Mouse (Mus musculus) erythroblast, adult 5-6 weeks (primary cell): ENCODE results near the gene Olfr667. TPM values are rescaled to one million over a fixed set of nuclear protein-coding genes. Genes with fewer than 3 reads are reported as not detected.

Experiments
- ATAC-seq: replicated peaks from 2 replicates; pipeline ENCODE4 v1.8.0; 2016; ENCODE audit warnings: moderate number of reproducible peaks, mild to moderate bottlenecking, moderate TSS enrichment, inconsistent platforms; ENCODE audit not compliant: poor library complexity, low FRiP score, severe bottlenecking
- total RNA-seq, 2 experiments: library from RNA; stranded (forward) in 1 of 2; stranded (reverse) in 1 of 2; fragments of 150-400 nt in 1 of 2; fragments of 200-764, 138-1000 nt in 1 of 2; gene quantifications; 2 replicates each; pipeline versions ENCODE4 v1.2.3 to v1.2.4; 2015 to 2017; ENCODE audit warnings: low replicate concordance in 2 of 2

Olfr667 gene
- total RNA-seq (2015; ENCODE audit: low replicate concordance) (not detected in 2 replicates), total RNA-seq (2017; ENCODE audit: low replicate concordance) (not detected in 2 replicates)

DNA sequence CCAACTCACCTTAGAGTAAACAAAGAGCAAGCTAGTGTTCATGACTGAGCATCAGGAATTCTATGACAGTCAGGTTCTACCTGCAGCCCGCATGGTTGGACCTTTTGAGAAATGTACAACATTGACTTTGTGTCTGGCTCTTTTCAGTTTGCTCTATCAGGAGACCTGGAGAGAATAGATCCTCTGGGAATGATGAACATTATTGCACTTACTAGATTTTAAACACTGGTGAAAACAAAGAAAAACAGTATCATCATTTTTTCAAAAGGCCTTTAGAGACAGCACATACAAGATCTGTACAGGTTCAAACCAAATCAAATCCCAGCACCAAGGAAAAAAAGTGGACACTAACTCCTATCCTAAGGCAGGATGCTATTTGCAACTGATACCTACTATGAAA lies at the start of gene Olfr667:
Gene Olfr667 (minus strand): TSS at position 101 of the 400 bp plus-strand sequence.
- ATAC-seq, result no peak

DNA sequence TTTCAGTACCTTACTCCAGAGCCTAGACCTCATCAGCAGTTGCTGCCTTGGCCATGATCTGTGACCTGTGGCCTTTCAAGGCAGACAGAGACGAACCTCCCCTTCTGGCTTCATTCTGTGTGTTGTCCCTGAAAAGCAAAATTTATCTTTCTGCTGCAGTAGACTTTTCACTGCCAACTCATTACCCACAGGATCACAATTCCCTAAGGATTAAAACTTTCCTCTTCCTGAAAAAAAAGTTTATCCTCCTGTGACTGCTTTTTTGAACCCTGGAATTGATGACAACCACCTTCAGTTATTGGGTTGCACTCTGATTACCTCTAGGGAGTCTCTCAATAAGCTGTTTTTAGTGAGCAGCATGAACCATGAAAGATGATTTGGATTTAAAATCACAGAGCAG lies 41.2 kb upstream of the Olfr667 start, which contains the start of gene Olfr670:
Gene Olfr670 (minus strand): TSS at position 101 of the 400 bp plus-strand sequence.
- ATAC-seq, result no peak

DNA sequence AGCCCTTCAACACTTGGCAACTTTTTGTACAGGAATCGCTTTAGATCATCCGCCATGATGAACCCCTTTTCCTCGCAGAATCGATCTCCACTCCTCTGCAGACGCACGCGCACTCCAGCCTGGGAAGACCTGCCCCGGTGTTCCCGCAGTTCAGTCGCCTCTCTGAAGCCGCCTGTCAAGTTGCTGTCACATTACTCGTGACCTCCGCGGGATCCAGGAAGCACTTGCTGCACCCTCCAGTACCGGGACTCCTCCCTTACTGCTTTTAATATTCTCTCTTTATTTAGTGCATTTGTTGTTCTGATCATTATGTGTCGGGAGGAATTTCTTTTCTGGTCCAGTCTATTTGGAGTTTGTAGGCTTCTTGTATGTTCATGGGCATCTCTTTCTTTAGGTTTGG lies 29.0 kb upstream of the Olfr667 start:
- peak; percentile 78 for ATAC-seq

DNA sequence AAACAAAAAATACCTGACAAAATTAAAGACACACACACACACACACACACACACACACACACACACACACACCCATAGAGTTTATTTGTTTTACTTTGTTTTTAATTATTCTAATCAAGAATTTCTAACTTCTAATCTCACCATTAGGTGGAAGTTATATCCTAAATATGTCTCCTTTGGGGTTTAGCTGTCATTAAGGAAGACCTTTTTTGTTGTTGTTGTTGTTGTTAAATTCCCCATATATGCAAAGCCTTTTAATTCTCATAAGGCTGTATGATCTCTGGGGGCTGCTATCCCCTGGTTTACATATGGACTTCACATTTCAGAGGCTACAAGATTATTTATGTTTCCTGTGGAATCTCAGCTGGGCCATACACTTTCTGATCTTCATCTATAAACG lies 12.7 kb upstream of the Olfr667 start, which contains the start of gene Olfr669:
Gene Olfr669 (plus strand): TSS at position 301 of the 400 bp plus-strand sequence.
- ATAC-seq, result no peak

DNA sequence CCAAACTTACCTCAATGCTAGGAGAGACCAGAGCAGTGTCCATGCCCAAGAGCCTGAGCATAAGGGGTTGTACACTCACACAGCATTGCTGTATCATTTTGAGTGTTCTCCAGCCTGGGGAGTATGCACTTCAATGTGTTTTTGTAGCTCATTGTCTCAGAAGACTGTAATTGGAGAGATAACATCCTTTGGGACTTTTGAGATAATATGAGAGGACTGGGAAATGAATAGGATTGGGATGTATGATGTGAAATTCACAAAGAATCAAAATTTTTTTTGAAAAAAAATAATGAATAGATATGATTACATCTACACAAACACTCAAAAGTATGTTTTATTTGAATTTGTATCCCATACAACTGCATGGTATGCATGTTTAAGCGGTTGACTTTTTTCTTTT lies 6.7 kb upstream of the Olfr667 start, which contains the start of gene Olfr668:
Gene Olfr668 (minus strand): TSS at position 101 of the 400 bp plus-strand sequence.
- no peak for ATAC-seq

DNA sequence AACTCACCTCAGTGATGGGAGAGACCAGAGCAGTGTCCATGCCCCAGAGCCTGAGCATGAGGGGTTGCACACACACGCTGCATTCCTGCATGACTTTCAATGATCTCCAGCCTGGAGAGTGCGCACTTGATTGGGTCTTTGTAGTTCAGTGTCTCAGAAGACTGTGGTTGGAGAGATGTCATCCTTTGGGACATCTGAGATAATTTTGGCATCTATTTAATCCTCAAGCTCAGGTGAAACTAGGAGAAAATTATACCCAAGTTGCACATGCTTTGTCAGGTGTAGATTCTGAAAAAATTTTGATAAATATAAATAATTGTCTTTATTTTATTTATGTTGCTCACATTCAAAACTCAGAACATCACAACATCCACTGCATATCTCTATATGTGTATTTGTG lies 25.4 kb downstream of the Olfr667 start, which contains the start of gene Olfr666:
Gene Olfr666 (minus strand): TSS at position 101 of the 400 bp plus-strand sequence.
- ATAC-seq, result no peak

DNA sequence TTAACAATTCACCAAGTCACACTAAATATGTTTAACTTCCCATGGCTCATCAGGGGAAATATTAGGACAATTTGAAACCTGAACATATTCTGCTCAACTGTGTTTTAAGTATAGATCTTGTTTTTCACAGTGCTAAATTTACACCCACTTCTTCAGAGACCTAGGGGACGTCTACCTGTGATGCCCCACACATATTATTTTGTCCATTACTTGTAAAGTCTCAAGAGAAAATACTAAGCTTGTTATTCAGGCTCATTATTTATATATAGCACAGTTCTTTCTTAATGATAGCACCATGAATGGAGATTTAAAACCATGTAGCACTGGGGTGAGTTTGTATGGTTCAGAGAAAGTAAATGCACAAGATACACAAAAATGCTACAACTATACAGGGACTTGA lies 43.6 kb downstream of the Olfr667 start, which contains the start of gene Olfr665:
Gene Olfr665 (plus strand): TSS at position 301 of the 400 bp plus-strand sequence.
- ATAC-seq, result no peak

Other genes with a start within 250 kb of the Olfr667 start
- not detected in 2 replicates for gene Olfr661, start 235.0 kb downstream of the Olfr667 start, total RNA-seq (2015; ENCODE audit: low replicate concordance)
- gene Olfr661, start 235.0 kb downstream of the Olfr667 start, total RNA-seq (2017; ENCODE audit: low replicate concordance), result not detected in 2 replicates
- gene Usp17le, start 144.0 kb downstream of the Olfr667 start, total RNA-seq (2015; ENCODE audit: low replicate concordance), result not detected in 2 replicates
- gene Usp17le, start 144.0 kb downstream of the Olfr667 start, total RNA-seq (2017; ENCODE audit: low replicate concordance), result not detected in 2 replicates
- gene Usp17lb, start 78.9 kb downstream of the Olfr667 start, total RNA-seq (2015; ENCODE audit: low replicate concordance), result not detected in 2 replicates
- not detected in 2 replicates for gene Usp17lb, start 78.9 kb downstream of the Olfr667 start, total RNA-seq (2017; ENCODE audit: low replicate concordance)
- not detected in 2 replicates for gene Usp17la, start 64.5 kb downstream of the Olfr667 start, total RNA-seq (2015; ENCODE audit: low replicate concordance)
- not detected in 2 replicates for gene Usp17la, start 64.5 kb downstream of the Olfr667 start, total RNA-seq (2017; ENCODE audit: low replicate concordance)
- gene Olfr665, start 43.5 kb downstream of the Olfr667 start, total RNA-seq (2015; ENCODE audit: low replicate concordance), result not detected in 2 replicates
- gene Olfr665, start 43.5 kb downstream of the Olfr667 start, total RNA-seq (2017; ENCODE audit: low replicate concordance), result not detected in 2 replicates
- not detected in 2 replicates for gene Olfr666, start 25.5 kb downstream of the Olfr667 start, total RNA-seq (2015; ENCODE audit: low replicate concordance)
- not detected in 2 replicates for gene Olfr666, start 25.5 kb downstream of the Olfr667 start, total RNA-seq (2017; ENCODE audit: low replicate concordance)
- gene Olfr668, start 6.6 kb upstream of the Olfr667 start, total RNA-seq (2015; ENCODE audit: low replicate concordance), result not detected in 2 replicates
- gene Olfr668, start 6.6 kb upstream of the Olfr667 start, total RNA-seq (2017; ENCODE audit: low replicate concordance), result not detected in 2 replicates
- gene Olfr669, start 12.8 kb upstream of the Olfr667 start, total RNA-seq (2015; ENCODE audit: low replicate concordance), result not detected in 2 replicates
- gene Olfr669, start 12.8 kb upstream of the Olfr667 start, total RNA-seq (2017; ENCODE audit: low replicate concordance), result not detected in 2 replicates
- gene Olfr670, start 41.1 kb upstream of the Olfr667 start, total RNA-seq (2015; ENCODE audit: low replicate concordance), result not detected in 2 replicates
- gene Olfr670, start 41.1 kb upstream of the Olfr667 start, total RNA-seq (2017; ENCODE audit: low replicate concordance), result not detected in 2 replicates
- not detected in 2 replicates for gene Olfr671, start 57.6 kb upstream of the Olfr667 start, total RNA-seq (2015; ENCODE audit: low replicate concordance)
- not detected in 2 replicates for gene Olfr671, start 57.6 kb upstream of the Olfr667 start, total RNA-seq (2017; ENCODE audit: low replicate concordance)
- gene Olfr672, start 80.5 kb upstream of the Olfr667 start, total RNA-seq (2015; ENCODE audit: low replicate concordance), result not detected in 2 replicates
- gene Olfr672, start 80.5 kb upstream of the Olfr667 start, total RNA-seq (2017; ENCODE audit: low replicate concordance), result not detected in 2 replicates
- not detected in 2 replicates for gene Olfr675, start 107.0 kb upstream of the Olfr667 start, total RNA-seq (2015; ENCODE audit: low replicate concordance)
- gene Olfr675, start 107.0 kb upstream of the Olfr667 start, total RNA-seq (2017; ENCODE audit: low replicate concordance), result not detected in 2 replicates
- gene Olfr676, start 111.2 kb upstream of the Olfr667 start, total RNA-seq (2015; ENCODE audit: low replicate concordance), result not detected in 2 replicates
- not detected in 2 replicates for gene Olfr676, start 111.2 kb upstream of the Olfr667 start, total RNA-seq (2017; ENCODE audit: low replicate concordance)
- gene Olfr677, start 129.9 kb upstream of the Olfr667 start, total RNA-seq (2015; ENCODE audit: low replicate concordance), result not detected in 2 replicates
- gene Olfr677, start 129.9 kb upstream of the Olfr667 start, total RNA-seq (2017; ENCODE audit: low replicate concordance), result not detected in 2 replicates
- gene Olfr678, start 143.0 kb upstream of the Olfr667 start, total RNA-seq (2015; ENCODE audit: low replicate concordance), result not detected in 2 replicates
- gene Olfr678, start 143.0 kb upstream of the Olfr667 start, total RNA-seq (2017; ENCODE audit: low replicate concordance), result not detected in 2 replicates
- not detected in 2 replicates for gene Olfr679, start 159.7 kb upstream of the Olfr667 start, total RNA-seq (2015; ENCODE audit: low replicate concordance)
- not detected in 2 replicates for gene Olfr679, start 159.7 kb upstream of the Olfr667 start, total RNA-seq (2017; ENCODE audit: low replicate concordance)
- not detected in 2 replicates for gene Olfr680-ps1, start 171.3 kb upstream of the Olfr667 start, total RNA-seq (2015; ENCODE audit: low replicate concordance)
- not detected in 2 replicates for gene Olfr680-ps1, start 171.3 kb upstream of the Olfr667 start, total RNA-seq (2017; ENCODE audit: low replicate concordance)
- gene Olfr681, start 195.4 kb upstream of the Olfr667 start, total RNA-seq (2015; ENCODE audit: low replicate concordance), result not detected in 2 replicates
- not detected in 2 replicates for gene Olfr681, start 195.4 kb upstream of the Olfr667 start, total RNA-seq (2017; ENCODE audit: low replicate concordance)
- gene Olfr683, start 225.5 kb upstream of the Olfr667 start, total RNA-seq (2015; ENCODE audit: low replicate concordance), result not detected in 2 replicates
- not detected in 2 replicates for gene Olfr683, start 225.5 kb upstream of the Olfr667 start, total RNA-seq (2017; ENCODE audit: low replicate concordance)
- gene Olfr684, start 242.2 kb upstream of the Olfr667 start, total RNA-seq (2015; ENCODE audit: low replicate concordance), result not detected in 2 replicates
- 0.09 TPM in 1 of 2 replicates, not detected in the other for gene Olfr684, start 242.2 kb upstream of the Olfr667 start, total RNA-seq (2017; ENCODE audit: low replicate concordance)